In genomic region chr2:156729537-156730469, GRCm38 (mm10) we compare ENCODE assay signal across 7 mouse cellular contexts. TPM values are rescaled to one million over a fixed set of nuclear protein-coding genes. Genes with fewer than 3 reads are reported as not detected.
A peak's percentile ranks its signal among the peaks of the same experiment; 100 is the strongest.
DNase-seq lines count a peak whose midpoint lies in the region; ATAC-seq and TF ChIP-seq lines count a peak whose summit lies in the region.

No protein-coding gene starts in this region.

- no peaks in the 10 kb centered on the region for H3K27me3 ChIP-seq in midbrain, postnatal 0 days (ENCODE audit: insufficient read depth, low read length)
- no peaks in the 10 kb centered on the region for H3K27me3 ChIP-seq in midbrain, embryonic 13.5 days
- no peaks in the 10 kb centered on the region for H3K27me3 ChIP-seq in limb, embryonic 10.5 days (ENCODE audit: low read depth, poor library complexity, severe bottlenecking)

- H3K9me3 ChIP-seq in midbrain, postnatal 0 days (ENCODE audit: low read length): no peaks in the 10 kb centered on the region
- H3K9me3 ChIP-seq in midbrain, embryonic 13.5 days: no peaks in the 10 kb centered on the region
- H3K9me3 ChIP-seq in limb, embryonic 10.5 days (replicated peaks): no peaks in the 10 kb centered on the region

- H3K9ac ChIP-seq in midbrain, postnatal 0 days (replicated peaks; ENCODE audit: low read length, poor library complexity, severe bottlenecking): no peak overlapping the region
- H3K9ac ChIP-seq in midbrain, embryonic 13.5 days (replicated peaks): no peak overlapping the region

- no peaks in the 10 kb centered on the region; the same call in 1 of the 2 replicates for H3K36me3 ChIP-seq in midbrain, postnatal 0 days (ENCODE audit: insufficient read depth, low read length)
- H3K36me3 ChIP-seq in midbrain, embryonic 13.5 days: 0 out of 2 replicates have a peak, but pooled peaks cover 3% of the 10 kb centered on the region
- H3K36me3 ChIP-seq in limb, embryonic 10.5 days: peaks cover 46% of the 10 kb centered on the region

- H3K4me3 ChIP-seq in midbrain, postnatal 0 days (ENCODE audit: low read depth, low read length): no peak overlapping the region
- H3K4me3 ChIP-seq in midbrain, embryonic 13.5 days (replicated peaks): no peak overlapping the region
- no peak overlapping the region for H3K4me3 ChIP-seq in cortical plate, adult 2 months (ENCODE audit: insufficient read depth, low read length)
- no peak overlapping the region for H3K4me3 ChIP-seq in limb, embryonic 10.5 days
- no peak overlapping the region for H3K4me3 ChIP-seq in olfactory bulb, adult 2 months (ENCODE audit: insufficient read depth, low read depth, low read length)

- peak overlapping the region; percentile 51 for H3K27ac ChIP-seq in midbrain, postnatal 0 days (ENCODE audit: low read depth, low read length)
- no peak overlapping the region; the same call in none of the 2 replicates for H3K27ac ChIP-seq in midbrain, embryonic 13.5 days
- 0 out of 2 replicates have a peak overlapping the region, but pooled peaks have one; percentile 45 for H3K27ac ChIP-seq in cortical plate, adult 2 months (ENCODE audit: insufficient read depth, low read length)
- peak overlapping the region; percentile 46; the same call in 1 of the 2 replicates for H3K27ac ChIP-seq in limb, embryonic 10.5 days
- H3K27ac ChIP-seq in olfactory bulb, adult 2 months (ENCODE audit: insufficient read depth, low read depth, low read length): peak overlapping the region; percentile 46; the same call in 1 of the 2 replicates

- no peak overlapping the region for H3K4me2 ChIP-seq in midbrain, postnatal 0 days (ENCODE audit: low read depth, low read length, poor library complexity, severe bottlenecking)
- H3K4me2 ChIP-seq in midbrain, embryonic 13.5 days (replicated peaks): no peak overlapping the region

- H3K4me1 ChIP-seq in midbrain, postnatal 0 days (ENCODE audit: insufficient read depth, low read length): peaks cover 15% of the 10 kb centered on the region; the same call in 1 of the 2 replicates
- H3K4me1 ChIP-seq in midbrain, embryonic 13.5 days (replicated peaks): peaks cover 81% of the 10 kb centered on the region
- H3K4me1 ChIP-seq in cortical plate, adult 2 months (ENCODE audit: control insufficient read depth, insufficient read depth, low read length): peaks cover 24% of the 10 kb centered on the region
- H3K4me1 ChIP-seq in limb, embryonic 10.5 days: peaks cover 45% of the 10 kb centered on the region
- peaks cover 57% of the 10 kb centered on the region for H3K4me1 ChIP-seq in olfactory bulb, adult 2 months (ENCODE audit: control insufficient read depth, insufficient read depth, low read length)

- 0 out of 2 replicates have a peak, but pooled peaks have one; percentile 25 for ATAC-seq in midbrain, postnatal 0 days (ENCODE audit: low FRiP score)
- no peak for ATAC-seq in midbrain, embryonic 13.5 days

- no peak for DNase-seq in midbrain, postnatal 0 days (ENCODE audit: low spot score)
- DNase-seq in limb, embryonic 10.5 days (ENCODE audit: low spot score): no peak
- DNase-seq in right cerebral cortex, postnatal 36 days (ENCODE audit: low spot score in 2 of 2): no peak
- no peak for DNase-seq in frontal cortex, postnatal 10 days (ENCODE audit: low spot score in 2 of 2)

- TF ChIP-seq CTCF in midbrain, postnatal 0 days (IDR thresholded peaks at IDR 0.05): no peak
- no peak for TF ChIP-seq CTCF in cortical plate, adult 2 months (IDR thresholded peaks at IDR 0.05; ENCODE audit: extremely low read depth, insufficient read depth, low read length)
- TF ChIP-seq CTCF in olfactory bulb, adult 2 months (IDR thresholded peaks at IDR 0.05; ENCODE audit: insufficient read depth, low read depth, low read length): no peak

- WGBS in midbrain, postnatal 0 days: 55% methylated on average over 9 of the region's 10 CpGs
- WGBS in midbrain, embryonic 13.5 days: 63% methylated on average over 9 of the region's 10 CpGs
- 63% methylated on average over 9 of the region's 10 CpGs for WGBS in limb, embryonic 10.5 days
- 35% methylated on average over 9 of the region's 10 CpGs for whole genome bisulfite sequencing in olfactory bulb, adult 2 months

- TF ChIP-seq POLR2A in cortical plate, adult 2 months (IDR thresholded peaks at IDR 0.05; ENCODE audit: extremely low read depth, insufficient read depth, low read length): no peak
- TF ChIP-seq POLR2A in olfactory bulb, adult 2 months (IDR thresholded peaks at IDR 0.05; ENCODE audit: insufficient read depth, low read depth, low read length): no peak

RNA-seq across cellular contexts. Expression of gene Myl9, which starts 45.4 kb away (rescaled TPM):
- 27.4 and 30.7 TPM in 2 replicates for total RNA-seq in midbrain, postnatal 0 days (2014; rRNA removed)
- polyA plus RNA-seq in midbrain, postnatal 0 days (2015; fragmentation: Nextera tagmentation; extraction: Ambion mirVana): 33.8 and 38.4 TPM in 2 replicates
- polyA plus RNA-seq in midbrain, embryonic 13.5 days (2015; fragmentation: Nextera tagmentation; extraction: Ambion mirVana): 33.0 and 37.4 TPM in 2 replicates
- polyA plus RNA-seq in cortical plate, adult 2 months (2012; rRNA removed): 46.3 and 47.7 TPM in 2 replicates
- 30.1 and 62.7 TPM in 2 replicates for polyA plus RNA-seq in limb, embryonic 10.5 days (2016; fragmentation: Nextera tagmentation; extraction: Ambion mirVana)
- polyA plus RNA-seq in olfactory bulb, adult 2 months (2012; ENCODE audit: insufficient read depth, insufficient read length, low replicate concordance, missing spikeins): not detected in 2 replicates
